Mouse (Mus musculus) midbrain, embryonic 12.5 days (tissue): Measurements from ENCODE around the gene Tmem117. TPM values are rescaled to one million over a fixed set of nuclear protein-coding genes. Genes with fewer than 3 reads are reported as not detected.

ENCODE experiments used
- ATAC-seq: fragments of 200-750 bp; cut with Nextera tagmentation; 2 replicates; pipeline ENCODE4 v1.8.0; 2017; ENCODE audit warnings: low read depth, moderate TSS enrichment, moderate library complexity; ENCODE audit not compliant: low FRiP score
- H3K27ac ChIP-seq: fragments of 300-500 bp; sonication (generic); replicated peaks from 2 replicates; pipeline ENCODE4 v1.5.1; 2016; ENCODE audit warnings: mild to moderate bottlenecking
- H3K27me3 ChIP-seq: fragments of 300-500 bp; sonication (generic); 2 replicates; pipeline ENCODE4 v1.6.1; 2016; ENCODE audit warnings: mild to moderate bottlenecking
- H3K36me3 ChIP-seq: fragments of 300-500 bp; sonication (generic); 2 replicates; pipeline ENCODE4 v1.6.1; 2016
- H3K4me1 ChIP-seq: fragments of 300-500 bp; sonication (generic); 2 replicates; pipeline ENCODE4 v1.6.1; 2016
- H3K4me2 ChIP-seq: fragments of 300-500 bp; sonication (generic); replicated peaks from 2 replicates; pipeline ENCODE4 v1.6.1; 2016; ENCODE audit warnings: mild to moderate bottlenecking, moderate library complexity
- H3K4me3 ChIP-seq: fragments of 300-500 bp; sonication (generic); 2 replicates; pipeline ENCODE4 v1.5.1; 2016; ENCODE audit warnings: mild to moderate bottlenecking
- H3K9ac ChIP-seq: fragments of 300-500 bp; sonication (generic); replicated peaks from 2 replicates; pipeline ENCODE4 v1.6.1; 2016; ENCODE audit warnings: mild to moderate bottlenecking, moderate library complexity
- H3K9me3 ChIP-seq: fragments of 300-500 bp; sonication (generic); 2 replicates; pipeline ENCODE4 v1.6.1; 2016; ENCODE audit warnings: mild to moderate bottlenecking
- WGBS: fragments of 180-500 bp; shearing (Covaris S2); methylation state at CpG from one replicate; pipeline ENCODE4 v1.1.7; 2016; 5-methylcytosine and 5-hydroxymethylcytosine counted together
- polyA plus RNA-seq: library from polyadenylated mRNA; unstranded; fragments of >200 nt; fragmentation: Nextera tagmentation; extraction: Ambion mirVana; gene quantifications from 2 replicates; pipeline ENCODE4 v1.2.1, GENCODE M21; 2016

Gene Tmem117
- polyA plus RNA-seq, 1 experiment from 2014 or later = 2.2 TPM

DNA sequence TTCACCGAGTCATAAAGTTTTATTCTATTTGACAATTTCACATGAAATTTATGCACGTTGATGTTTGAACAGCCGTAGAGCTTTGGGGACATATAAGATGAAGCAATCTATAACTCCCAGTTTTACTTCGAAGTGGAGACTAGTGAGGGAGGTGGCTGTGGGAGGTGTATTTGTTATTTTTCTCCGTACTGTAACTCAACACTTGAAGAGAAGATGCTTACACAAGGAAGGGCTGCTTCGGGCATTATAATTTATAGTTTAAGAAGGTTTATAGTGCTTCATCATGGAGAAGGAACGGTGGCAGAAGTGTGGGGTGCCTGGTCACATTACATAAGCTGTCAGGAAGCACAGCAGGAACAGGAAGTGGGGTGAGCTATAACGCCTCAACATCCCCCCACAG, 164.4 kb downstream of the Tmem117 start:
- H3K27me3 ChIP-seq = no peaks in the 10 kb centered on the region
- H3K9ac ChIP-seq = no peak overlapping the region
- H3K4me1 ChIP-seq = peaks cover 6% of the 10 kb centered on the region
- H3K36me3 ChIP-seq = no peaks in the 10 kb centered on the region
- 88% methylated on average over 8 of the region's 8 CpGs for WGBS
- H3K27ac ChIP-seq = no peak overlapping the region
- H3K9me3 ChIP-seq = no peaks in the 10 kb centered on the region
- H3K4me2 ChIP-seq = no peak overlapping the region
- ATAC-seq = no peak
- H3K4me3 ChIP-seq = no peak overlapping the region

DNA sequence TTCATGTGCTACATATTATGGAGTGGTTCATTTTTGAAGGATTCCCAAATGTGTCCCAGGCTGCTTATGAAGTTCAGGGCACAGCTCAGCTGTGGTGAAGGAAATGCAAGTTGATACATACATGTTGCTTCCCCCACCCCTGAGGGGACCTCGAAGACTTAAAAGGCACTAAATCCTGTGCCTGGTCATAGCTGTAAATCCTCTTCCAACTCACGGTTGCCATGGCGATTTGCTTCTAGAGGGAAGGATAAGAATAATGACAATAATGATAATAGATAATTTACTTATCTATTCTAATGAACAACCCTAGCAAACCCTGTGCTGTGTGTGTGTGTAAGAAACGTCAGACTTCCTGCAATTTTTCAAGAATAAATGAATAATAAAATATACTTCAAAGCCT, 166.5 kb downstream of the Tmem117 start:
- no peak for ATAC-seq
- Histone ChIP-seq H3K4me1 (peaks cover 9% of the 10 kb centered on the region), H3K9me3 (no peaks in the 10 kb centered on the region), H3K9ac (no peak overlapping the region), H3K27ac (no peak overlapping the region), H3K36me3 (no peaks in the 10 kb centered on the region), H3K27me3 (no peaks in the 10 kb centered on the region), H3K4me2 (no peak overlapping the region), H3K4me3 (no peak overlapping the region)
- 49% methylated on average over 4 of the region's 4 CpGs for WGBS

DNA sequence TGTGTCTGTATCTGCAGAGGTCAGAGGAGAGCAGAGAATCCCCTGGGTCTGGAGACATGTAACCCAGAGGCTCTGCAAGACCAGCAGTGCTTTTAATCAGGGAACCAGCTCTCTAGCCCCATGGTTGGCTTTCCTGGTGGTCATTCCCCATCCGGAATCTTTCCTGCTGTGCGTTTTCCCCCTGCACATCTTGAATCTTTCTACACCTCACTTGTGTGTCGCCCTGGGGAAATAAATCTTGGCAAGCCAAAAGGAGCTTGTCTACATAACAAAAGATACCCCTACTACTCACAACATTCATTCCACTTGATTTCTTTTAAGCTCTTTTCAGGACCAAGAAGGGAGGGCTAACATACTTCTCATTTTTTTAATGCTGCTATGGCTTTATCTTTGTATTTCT, 169.2 kb downstream of the Tmem117 start:
- Histone ChIP-seq H3K4me2 (no peak overlapping the region), H3K27ac (no peak overlapping the region), H3K27me3 (no peaks in the 10 kb centered on the region), H3K9me3 (no peaks in the 10 kb centered on the region), H3K4me1 (peaks cover 14% of the 10 kb centered on the region), H3K36me3 (no peaks in the 10 kb centered on the region), H3K9ac (no peak overlapping the region), H3K4me3 (no peak overlapping the region)
- ATAC-seq = no peak
- 28% methylated on average over 3 of the region's 3 CpGs for WGBS

GRCm38 (mm10) chr15:94801462-94801861, 172.4 kb downstream of the Tmem117 start:
- no peak for ATAC-seq
- H3K9me3 ChIP-seq = no peaks in the 10 kb centered on the region
- H3K4me1 ChIP-seq = peaks cover 12% of the 10 kb centered on the region; the same call in 1 of the 2 replicates
- no peaks in the 10 kb centered on the region for H3K36me3 ChIP-seq
- no peaks in the 10 kb centered on the region for H3K27me3 ChIP-seq
- no peak overlapping the region for H3K4me2 ChIP-seq
- WGBS = 70% methylated on average over 8 of the region's 8 CpGs
- no peak overlapping the region for H3K4me3 ChIP-seq
- no peak overlapping the region for H3K9ac ChIP-seq
- no peak overlapping the region for H3K27ac ChIP-seq

GRCm38 (mm10) chr15:94802820-94803219, 173.8 kb downstream of the Tmem117 start:
- no peak overlapping the region for H3K27ac ChIP-seq
- no peak for ATAC-seq
- no peak overlapping the region for H3K4me3 ChIP-seq
- no peak overlapping the region for H3K9ac ChIP-seq
- no peaks in the 10 kb centered on the region for H3K9me3 ChIP-seq
- no peak overlapping the region for H3K4me2 ChIP-seq
- peaks cover 12% of the 10 kb centered on the region; the same call in 1 of the 2 replicates for H3K4me1 ChIP-seq
- 84% methylated on average over 17 of the region's 17 CpGs for WGBS
- H3K36me3 ChIP-seq = no peaks in the 10 kb centered on the region
- H3K27me3 ChIP-seq = no peaks in the 10 kb centered on the region

DNA sequence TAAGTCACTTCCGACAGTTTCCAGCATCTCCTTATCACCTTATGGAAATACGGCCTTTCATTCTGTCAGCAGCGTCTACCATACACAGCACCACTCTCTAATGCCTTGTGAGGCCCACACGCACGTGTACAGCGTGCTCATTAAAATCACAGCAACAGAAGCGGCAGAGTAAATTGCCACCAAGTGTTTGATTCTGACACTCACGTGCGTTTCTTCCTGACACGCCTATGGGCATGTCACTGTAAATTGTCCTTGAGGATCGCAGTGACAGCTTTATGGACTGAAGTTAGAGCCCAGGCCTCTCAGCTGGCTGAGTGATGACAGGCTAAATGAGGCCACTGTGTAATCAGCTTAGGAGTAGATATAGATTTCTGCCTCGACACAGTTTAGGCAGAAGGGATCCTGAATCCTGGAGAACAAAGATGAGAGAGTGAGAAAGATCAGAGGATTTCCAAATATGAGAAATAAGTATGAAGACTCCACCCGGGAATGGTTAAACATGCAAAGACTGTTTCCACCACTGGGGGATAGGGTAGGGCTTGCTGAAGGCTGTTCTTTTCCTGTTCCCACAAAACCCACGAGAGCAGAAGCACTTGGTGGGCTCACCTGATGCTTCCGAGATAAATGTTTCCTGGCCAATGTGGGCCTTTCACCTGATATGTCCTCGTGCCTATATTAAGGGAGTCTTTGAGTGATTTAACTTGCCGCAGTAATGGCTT, 174.8 kb downstream of the Tmem117 start:
- peak overlapping the region; percentile 5; the same call in 1 of the 2 replicates for H3K27ac ChIP-seq
- WGBS = 71% methylated on average over 17 of the region's 17 CpGs

GRCm38 (mm10) chr15:94806005-94806404, 177.0 kb downstream of the Tmem117 start:
- H3K27me3 ChIP-seq = no peaks in the 10 kb centered on the region
- no peaks in the 10 kb centered on the region for H3K36me3 ChIP-seq
- H3K9ac ChIP-seq = no peak overlapping the region
- 0 out of 2 replicates have a peak, but pooled peaks cover 5% of the 10 kb centered on the region for H3K4me1 ChIP-seq
- no peak overlapping the region for H3K4me3 ChIP-seq
- no peak for ATAC-seq
- no peaks in the 10 kb centered on the region for H3K9me3 ChIP-seq
- H3K27ac ChIP-seq = no peak overlapping the region
- H3K4me2 ChIP-seq = no peak overlapping the region
- 89% methylated on average over 3 of the region's 3 CpGs for WGBS

More for the DNA sequence above, 174.8 kb downstream of the Tmem117 start:
- ATAC-seq = peak; percentile 72
- Histone ChIP-seq H3K9me3 (no peaks in the 10 kb centered on the region), H3K4me1 (peaks cover 6% of the 10 kb centered on the region; the same call in 1 of the 2 replicates), H3K36me3 (no peaks in the 10 kb centered on the region), H3K27me3 (no peaks in the 10 kb centered on the region), H3K9ac (no peak overlapping the region), H3K4me2 (no peak overlapping the region), H3K4me3 (no peak overlapping the region)

- WGBS = 68% methylated on average over 5 of the region's 5 CpGs
- no peak for ATAC-seq
- peaks cover 7% of the 10 kb centered on the region; the same call in 1 of the 2 replicates for H3K4me1 ChIP-seq
- H3K9me3 ChIP-seq = no peaks in the 10 kb centered on the region
- H3K27ac ChIP-seq = peak overlapping the region; percentile 1; the same call in 1 of the 2 replicates
- no peak overlapping the region for H3K9ac ChIP-seq
- H3K4me2 ChIP-seq = no peak overlapping the region
- no peaks in the 10 kb centered on the region for H3K36me3 ChIP-seq
- H3K4me3 ChIP-seq = no peak overlapping the region
- H3K27me3 ChIP-seq = no peaks in the 10 kb centered on the region
Observed at GRCm38 (mm10) chr15:94811550-94811949, 182.5 kb downstream of the Tmem117 start.

GRCm38 (mm10) chr15:94814213-94815100, 185.4 kb downstream of the Tmem117 start:
- Histone ChIP-seq H3K9me3 (no peaks in the 10 kb centered on the region), H3K27me3 (no peaks in the 10 kb centered on the region), H3K36me3 (no peaks in the 10 kb centered on the region), H3K4me2 (no peak overlapping the region), H3K4me1 (peaks cover 7% of the 10 kb centered on the region; the same call in 1 of the 2 replicates), H3K9ac (no peak overlapping the region), H3K27ac (no peak overlapping the region), H3K4me3 (no peak overlapping the region)
- 90% methylated on average over 15 of the region's 15 CpGs for WGBS
- ATAC-seq = no peak

- Histone ChIP-seq H3K9ac (no peak overlapping the region), H3K9me3 (no peaks in the 10 kb centered on the region), H3K36me3 (no peaks in the 10 kb centered on the region), H3K4me3 (no peak overlapping the region), H3K27me3 (no peaks in the 10 kb centered on the region), H3K4me1 (no peaks in the 10 kb centered on the region), H3K4me2 (no peak overlapping the region), H3K27ac (no peak overlapping the region)
- ATAC-seq = no peak
- WGBS = 93% methylated on average over 3 of the region's 3 CpGs
Observed at GRCm38 (mm10) chr15:94835634-94836033, 206.6 kb downstream of the Tmem117 start.

GRCm38 (mm10) chr15:94838646-94839045, 209.6 kb downstream of the Tmem117 start:
- no peak for ATAC-seq

DNA sequence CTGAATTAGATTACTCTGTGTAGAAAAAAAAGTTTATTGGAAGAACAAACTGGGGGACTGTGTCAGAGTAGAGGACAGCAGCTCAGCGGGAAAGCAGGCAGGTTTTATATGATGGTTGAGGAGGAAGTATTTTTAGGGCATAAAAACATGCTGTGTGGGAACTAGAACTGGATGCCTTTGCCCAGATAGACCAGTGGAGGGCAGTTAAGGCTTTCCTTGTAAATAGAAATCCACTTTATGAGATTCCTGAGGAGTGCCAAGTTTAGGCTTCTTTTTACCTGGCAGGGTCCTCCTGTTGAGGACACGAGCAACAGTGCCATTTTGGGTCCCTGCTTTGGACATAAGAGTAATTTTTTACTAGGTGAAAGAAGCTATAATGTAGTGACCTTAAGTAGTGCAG, 218.5 kb downstream of the Tmem117 start:
- H3K36me3 ChIP-seq = no peaks in the 10 kb centered on the region
- ATAC-seq = no peak
- 78% methylated on average over 2 of the region's 2 CpGs for WGBS
- no peak overlapping the region for H3K4me2 ChIP-seq
- no peaks in the 10 kb centered on the region for H3K27me3 ChIP-seq
- H3K4me3 ChIP-seq = no peak overlapping the region
- no peaks in the 10 kb centered on the region for H3K4me1 ChIP-seq
- no peak overlapping the region for H3K27ac ChIP-seq
- H3K9me3 ChIP-seq = no peaks in the 10 kb centered on the region
- H3K9ac ChIP-seq = no peak overlapping the region

More at GRCm38 (mm10) chr15:94838646-94839045, 209.6 kb downstream of the Tmem117 start:
- no peaks in the 10 kb centered on the region for H3K36me3 ChIP-seq
- H3K27me3 ChIP-seq = no peaks in the 10 kb centered on the region
- 91% methylated on average over 4 of the region's 4 CpGs for WGBS
- H3K9ac ChIP-seq = no peak overlapping the region
- H3K4me3 ChIP-seq = no peak overlapping the region
- H3K9me3 ChIP-seq = no peaks in the 10 kb centered on the region
- no peak overlapping the region for H3K4me2 ChIP-seq
- no peak overlapping the region for H3K27ac ChIP-seq
- no peaks in the 10 kb centered on the region for H3K4me1 ChIP-seq
